Mouse (Mus musculus): ENCODE measurements around the gene Spata1.

GRCm38 (mm10) chr3:146443380-146443779 is 56.2 kb downstream of the Spata1 start:
- no peak for TF ChIP-seq GATA1 (IDR thresholded peaks at IDR 0.05; ENCODE audit: borderline replicate concordance, low read length)
- TF ChIP-seq FLI1 (IDR thresholded peaks at IDR 0.05; ENCODE audit: low read length), result no peak
